Mouse (Mus musculus) large intestine, adult 2 months (tissue): Measurements from ENCODE around the gene Phtf1. TPM values are rescaled to one million over a fixed set of nuclear protein-coding genes. Genes with fewer than 3 reads are reported as not detected.

Source experiments
- DNase-seq: peaks from one replicate; pipeline ENCODE4 v3.0.0-alpha.2; 2012; ENCODE audit warnings: low read depth, low spot score
- WGBS: fragments of 180-500 bp; shearing (Covaris S2); methylation state at CpG from one replicate; pipeline ENCODE4 v1.1.7; 2018; 5-methylcytosine and 5-hydroxymethylcytosine counted together
- polyA plus RNA-seq: library from polyadenylated mRNA; depleted of rRNA; stranded (reverse); fragments of >200 nt; gene quantifications from 2 replicates; pipeline ENCODE4 v1.2.3, GENCODE M21; 2012; rRNA removed

Phtf1 gene
- polyA plus RNA-seq, 1 experiment, result 2.6 TPM

DNA sequence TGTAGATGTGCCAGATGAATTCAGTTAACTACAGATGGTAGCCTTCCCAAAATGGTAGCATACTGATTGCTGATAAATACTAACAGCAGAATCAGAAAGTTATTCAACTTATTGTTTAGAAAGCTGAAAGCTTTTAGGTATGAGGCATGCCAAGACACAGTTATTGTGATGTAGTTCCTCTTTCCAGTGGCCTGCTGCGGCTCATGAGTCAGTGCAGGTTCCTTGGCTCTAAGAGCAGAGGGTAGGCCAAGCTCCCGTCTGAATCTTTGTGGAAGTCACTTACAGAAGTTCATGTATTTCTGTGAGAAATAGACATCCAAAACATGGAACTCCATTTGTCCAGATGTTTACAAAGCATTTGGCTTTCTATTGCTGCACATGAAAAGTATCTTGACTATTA lies 44.1 kb downstream of the Phtf1 start:
- no peak for DNase-seq
- WGBS, result 81% methylated on average over 2 of the region's 2 CpGs

DNA sequence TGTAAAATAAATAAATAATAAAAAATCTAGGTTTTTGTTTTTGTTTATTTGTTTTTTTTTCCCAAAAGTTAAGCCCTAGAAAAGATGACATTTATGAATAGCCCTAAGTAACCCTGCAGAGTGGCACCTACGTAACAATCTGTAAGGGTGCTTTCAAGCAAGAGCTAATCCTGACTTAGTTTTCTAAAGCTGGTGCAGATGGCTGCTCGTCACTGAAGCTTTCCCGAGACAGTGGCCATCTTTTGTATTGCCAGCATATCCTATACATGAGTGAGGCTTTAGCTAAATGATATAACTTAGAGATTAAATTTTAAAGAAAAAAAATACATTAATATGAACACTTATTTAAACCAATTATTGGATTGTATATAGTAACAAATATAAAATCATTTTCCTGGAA lies 50.0 kb downstream of the Phtf1 start:
- no peak for DNase-seq
- 96% methylated on average over 3 of the region's 3 CpGs for WGBS

GRCm38 (mm10) chr3:104019453-104019852 lies 51.5 kb downstream of the Phtf1 start:
- DNase-seq, result no peak
- 63% methylated on average over 4 of the region's 4 CpGs for WGBS

GRCm38 (mm10) chr3:104020101-104020500 lies 52.2 kb downstream of the Phtf1 start:
- DNase-seq, result no peak
- WGBS, result 87% methylated on average over 12 of the region's 12 CpGs

DNA sequence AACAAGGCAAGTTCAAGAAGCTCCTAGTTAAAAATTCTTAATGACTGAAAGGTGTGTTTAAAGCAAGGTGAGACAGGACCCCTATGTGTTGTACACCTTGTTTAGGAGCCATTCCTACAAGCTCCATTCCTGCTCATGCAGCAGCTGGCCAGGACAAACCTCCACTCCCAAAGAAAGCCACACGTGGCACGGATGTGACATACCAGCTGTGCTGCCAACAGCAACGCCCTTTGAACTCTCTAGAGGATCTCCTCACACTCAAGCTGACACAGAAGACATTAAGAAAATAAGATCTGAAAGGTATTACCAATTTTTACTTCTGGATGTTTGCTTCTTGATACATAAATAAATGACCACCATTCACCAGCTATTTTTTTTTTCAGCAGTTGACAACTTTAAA lies 59.0 kb downstream of the Phtf1 start:
- 28% methylated on average over 3 of the region's 3 CpGs for whole genome bisulfite sequencing
- DNase-seq, result peak; percentile 11

DNA sequence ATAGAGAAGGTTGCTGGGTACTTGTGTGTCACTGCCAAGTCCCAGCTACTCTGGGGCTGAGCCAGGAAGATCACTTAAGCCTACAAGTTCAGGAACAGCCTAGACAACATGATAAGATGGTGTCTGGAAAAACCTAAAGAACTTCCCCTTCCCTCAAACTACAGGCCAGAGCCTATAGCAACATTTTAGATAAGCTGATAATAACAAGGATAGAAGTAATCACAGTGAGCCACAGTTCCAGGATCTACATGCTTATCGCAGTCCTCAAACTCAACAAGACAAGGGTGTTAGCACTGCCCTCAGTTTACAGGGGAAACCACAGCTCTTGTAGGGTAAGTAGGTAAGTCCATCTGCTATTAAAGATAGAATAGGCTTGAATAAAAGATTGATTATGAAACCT lies 64.2 kb downstream of the Phtf1 start:
- no peak for DNase-seq
- 94% methylated on average over 1 of the region's 1 CpGs for WGBS

- 89% methylated on average over 1 of the region's 1 CpGs for WGBS
- no peak for DNase-seq
These were observed 64.8 kb downstream of the Phtf1 start for GRCm38 (mm10) chr3:104032747-104033146.

DNA sequence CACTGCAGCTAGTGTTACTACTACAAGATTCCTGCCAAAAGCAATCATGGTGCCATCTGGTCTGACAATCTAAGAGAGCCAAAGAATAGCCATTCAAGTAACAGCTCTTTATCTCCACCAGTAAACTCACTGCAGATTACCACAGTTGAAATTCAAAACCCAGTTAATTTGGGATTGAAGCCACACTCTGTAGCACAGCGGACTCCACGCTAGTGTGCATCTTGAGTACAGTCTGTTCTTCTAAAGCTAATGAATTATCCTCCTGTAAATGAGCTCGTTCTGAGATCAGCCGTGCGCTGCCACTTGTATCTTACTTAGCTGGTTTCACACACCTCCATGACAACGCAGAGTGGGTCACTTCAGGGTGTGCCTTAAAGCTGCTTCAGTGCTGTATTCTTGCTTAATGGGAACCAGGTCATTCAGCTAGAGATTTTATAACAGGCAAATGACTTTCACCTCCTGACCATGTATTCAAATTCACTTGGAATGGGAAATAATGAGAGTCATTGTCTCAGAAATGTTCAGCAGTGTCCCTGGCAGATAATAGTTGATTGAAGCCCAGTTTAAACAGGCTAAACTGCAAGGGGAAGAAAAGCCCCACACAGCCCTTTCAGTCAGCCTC lies 91.2 kb downstream of the Phtf1 start:
- no peak for DNase-seq
- WGBS, result 89% methylated on average over 6 of the region's 6 CpGs

GRCm38 (mm10) chr3:104069395-104069794 lies 101.5 kb downstream of the Phtf1 start:
- DNase-seq, result no peak

Other genes starting within 250 kb of the Phtf1 start
- gene Olfml3, start 230.1 kb upstream of the Phtf1 start, polyA plus RNA-seq, result 6.3 and 7.0 TPM in 2 replicates
- gene Gm10964, start 228.7 kb upstream of the Phtf1 start, polyA plus RNA-seq, result not detected in 2 replicates
- gene Hipk1, start 176.5 kb upstream of the Phtf1 start, polyA plus RNA-seq, result 28.8 and 52.0 TPM in 2 replicates
- gene Dclre1b, start 158.7 kb upstream of the Phtf1 start, polyA plus RNA-seq, result 7.1 and 12.0 TPM in 2 replicates
- 14.3 and 15.0 TPM in 2 replicates for gene Ap4b1, start 158.6 kb upstream of the Phtf1 start, polyA plus RNA-seq
- gene Gm43064, start 158.5 kb upstream of the Phtf1 start, polyA plus RNA-seq, result 0.14 TPM in 1 of 2 replicates, not detected in the other
- gene Bcl2l15, start 135.5 kb upstream of the Phtf1 start, polyA plus RNA-seq, result 109 and 159 TPM in 2 replicates
- 9.6 and 15.2 TPM in 2 replicates for gene Ptpn22, start 108.3 kb upstream of the Phtf1 start, polyA plus RNA-seq
- 1.1 and 2.6 TPM in 2 replicates for gene Rsbn1, start 54.0 kb upstream of the Phtf1 start, polyA plus RNA-seq